Mouse (Mus musculus) embryonic fibroblast, embryonic 13.5 days (primary cell): ENCODE data around the gene Plk4.
A peak's percentile ranks its signal among the peaks of the same experiment; 100 is the strongest.

ENCODE experiments used
- CTCF ChIP-seq: IDR thresholded peaks from 2 replicates; pipeline ENCODE4 v1.5.1; 2011; ENCODE audit warnings: mild to moderate bottlenecking, control low read depth, low read length, moderate library complexity, borderline replicate concordance; ENCODE audit not compliant: insufficient read depth
- POLR2A ChIP-seq: IDR thresholded peaks from 2 replicates; pipeline ENCODE4 v1.6.1; 2011; ENCODE audit warnings: low read depth, mild to moderate bottlenecking, control low read depth, low read length, moderate library complexity

DNA sequence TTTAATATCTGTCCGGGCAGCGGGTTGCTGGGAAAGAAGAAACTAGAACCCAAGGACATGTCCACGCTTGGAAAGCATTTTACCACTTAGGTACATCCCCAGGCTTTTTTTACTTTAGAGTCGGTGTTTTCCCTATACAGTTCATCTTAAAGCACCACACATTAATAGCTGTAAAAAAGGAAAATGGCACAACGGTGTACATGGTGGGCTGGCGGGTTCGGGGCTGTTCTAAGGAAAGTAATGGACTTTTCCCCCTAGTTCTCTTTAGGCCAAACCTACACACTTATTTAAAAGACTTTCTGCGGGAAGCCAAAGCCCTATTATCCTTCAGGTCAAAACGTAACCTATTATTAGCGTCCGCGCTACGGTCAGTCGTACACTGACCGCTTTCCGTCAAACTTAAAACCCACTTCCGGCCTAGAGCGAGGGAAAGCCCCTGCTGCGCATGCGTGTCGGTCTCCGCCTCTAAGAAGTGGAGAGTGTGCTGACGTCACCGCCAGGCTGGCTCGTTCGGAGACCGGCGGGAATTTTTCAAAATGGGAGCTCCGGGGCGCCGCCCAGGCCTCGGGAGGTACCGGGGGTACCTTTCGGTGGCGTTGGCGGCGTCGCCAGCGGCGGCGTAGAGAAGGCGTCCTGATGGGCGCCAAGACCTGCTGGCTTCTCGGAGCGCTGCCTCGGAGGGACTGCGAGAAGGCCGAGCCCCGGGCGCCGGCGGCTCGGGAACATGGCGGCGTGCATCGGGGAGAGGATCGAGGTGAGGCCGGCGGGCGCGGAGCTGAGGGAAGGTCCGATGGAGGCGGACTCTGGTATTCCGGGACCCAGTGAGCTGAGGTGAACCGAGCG lies at the start of gene Plk4:
- TF ChIP-seq POLR2A = peak; percentile 86
- no peak for TF ChIP-seq CTCF
